Mouse (Mus musculus) testis, adult 2 months (tissue): Measurements from ENCODE around the gene Pfn3. TPM values are rescaled to one million over a fixed set of nuclear protein-coding genes. Genes with fewer than 3 reads are reported as not detected.

Experiments used
- H3K27ac ChIP-seq: fragments of 200-500 bp; 2 replicates; pipeline ENCODE4 v1.5.1; 2012; ENCODE audit warnings: low read depth, low read length; ENCODE audit not compliant: control insufficient read depth, insufficient read depth
- H3K27me3 ChIP-seq: fragments of 200-500 bp; 2 replicates; pipeline ENCODE4 v1.6.1; 2012; ENCODE audit warnings: mild to moderate bottlenecking, low read length, moderate library complexity; ENCODE audit not compliant: control insufficient read depth, insufficient read depth
- H3K36me3 ChIP-seq: fragments of 200-500 bp; 2 replicates; pipeline ENCODE4 v1.6.1; 2012; ENCODE audit warnings: mild to moderate bottlenecking, low read length; ENCODE audit not compliant: control insufficient read depth, insufficient read depth
- H3K4me1 ChIP-seq: fragments of 200-500 bp; 2 replicates; pipeline ENCODE4 v1.6.1; 2012; ENCODE audit warnings: low read length; ENCODE audit not compliant: control insufficient read depth, insufficient read depth
- H3K4me3 ChIP-seq: fragments of 200-500 bp; 2 replicates; pipeline ENCODE4 v1.5.1; 2012; ENCODE audit warnings: low read depth, mild to moderate bottlenecking, low read length, moderate library complexity, mixed read lengths; ENCODE audit not compliant: control insufficient read depth
- CTCF ChIP-seq: fragments of 200-500 bp; IDR thresholded peaks from 2 replicates; pipeline ENCODE4 v1.5.1; 2012; ENCODE audit warnings: low read depth, mild to moderate bottlenecking, inconsistent platforms, low read length, moderate library complexity; ENCODE audit not compliant: control insufficient read depth, insufficient read depth, insufficient replicate concordance
- POLR2A ChIP-seq: fragments of 200-500 bp; IDR thresholded peaks from 2 replicates; pipeline ENCODE4 v1.6.1; 2012; ENCODE audit warnings: low read depth, mild to moderate bottlenecking, inconsistent platforms, low read length, moderate library complexity; ENCODE audit not compliant: control insufficient read depth
- polyA plus RNA-seq: library from polyadenylated mRNA; depleted of rRNA; stranded (reverse); fragments of >200 nt; gene quantifications from 2 replicates; pipeline ENCODE4 v1.2.3, GENCODE M21; 2012

Pfn3 gene
- polyA plus RNA-seq, 1 experiment: 279 TPM

- Histone ChIP-seq H3K27me3 (no peaks in the 10 kb centered on the region), H3K36me3 (no peaks in the 10 kb centered on the region), H3K27ac (no peak within 1 kb of the TSS), H3K4me1 (peaks cover 4% of the 10 kb centered on the region), H3K4me3 (no peak within 1 kb of the TSS)
- no peak for TF ChIP-seq CTCF
- no peak for TF ChIP-seq POLR2A
Measured at GRCm38 (mm10) chr13:55426613-55427012, 11.6 kb upstream of the Pfn3 start, which contains the start of gene F12. Gene F12 (minus strand): TSS chr13:55426793.

GRCm38 (mm10) chr13:55420933-55421800, 6.1 kb upstream of the Pfn3 start:
- H3K4me1 ChIP-seq: peaks cover 17% of the 10 kb centered on the region
- H3K27me3 ChIP-seq: no peaks in the 10 kb centered on the region; the same call in 1 of the 2 replicates
- H3K27ac ChIP-seq: no peak overlapping the region
- peak; percentile 71; the same call in 1 of the 2 replicates for TF ChIP-seq CTCF
- no peak; the same call in 1 of the 2 replicates for TF ChIP-seq POLR2A
- peak overlapping the region; percentile 77 for H3K4me3 ChIP-seq
- H3K36me3 ChIP-seq: no peaks in the 10 kb centered on the region

DNA sequence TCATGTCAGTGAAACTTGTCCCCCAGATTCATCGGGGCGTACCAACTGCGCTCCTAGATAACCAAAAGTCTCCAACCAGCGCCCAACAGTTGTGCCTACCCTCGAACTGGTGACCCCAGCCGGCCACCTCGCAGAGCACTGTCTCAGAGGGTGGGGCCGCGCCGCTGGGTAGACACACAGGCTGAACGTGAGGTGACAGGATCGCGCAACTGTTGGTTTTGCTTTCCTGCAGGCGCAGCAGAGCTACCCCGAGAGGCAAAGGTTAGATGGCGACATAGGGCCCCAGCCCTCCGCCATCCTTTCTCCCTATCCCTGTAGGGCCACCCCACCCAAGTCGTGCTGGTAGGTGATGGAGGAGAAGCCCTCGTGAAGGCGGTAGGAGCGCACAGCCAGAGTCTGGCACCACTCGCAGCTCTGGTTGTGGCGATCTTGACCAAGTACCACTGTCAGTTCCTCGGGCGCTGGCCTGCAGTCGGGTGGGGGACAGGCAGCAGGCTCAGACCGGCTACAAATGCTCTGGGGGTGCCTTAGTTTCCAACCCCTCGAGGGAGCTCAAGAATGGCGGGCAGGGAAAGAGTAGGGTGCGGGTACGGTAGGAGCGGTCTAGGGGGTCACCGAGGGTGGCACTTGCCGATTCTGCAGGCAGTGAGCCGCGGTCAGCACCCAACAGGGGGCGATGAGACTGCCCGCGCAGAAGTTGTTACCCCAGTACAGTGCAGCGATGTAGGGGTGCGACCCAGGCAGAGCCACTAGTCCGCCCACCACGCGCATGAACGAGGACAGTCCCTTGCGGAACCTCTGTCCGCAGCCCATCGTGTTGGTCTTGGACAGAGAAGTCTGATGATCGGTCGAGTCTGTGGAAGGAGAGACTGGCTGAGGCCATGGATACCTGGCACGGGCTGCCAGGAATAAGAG, 5.2 kb upstream of the Pfn3 start:
- Histone ChIP-seq H3K4me1 (peaks cover 17% of the 10 kb centered on the region), H3K27ac (no peak overlapping the region), H3K36me3 (no peaks in the 10 kb centered on the region), H3K27me3 (no peaks in the 10 kb centered on the region; the same call in 1 of the 2 replicates), H3K4me3 (peak overlapping the region; percentile 77)
- TF ChIP-seq CTCF (no peak), POLR2A (no peak)

DNA sequence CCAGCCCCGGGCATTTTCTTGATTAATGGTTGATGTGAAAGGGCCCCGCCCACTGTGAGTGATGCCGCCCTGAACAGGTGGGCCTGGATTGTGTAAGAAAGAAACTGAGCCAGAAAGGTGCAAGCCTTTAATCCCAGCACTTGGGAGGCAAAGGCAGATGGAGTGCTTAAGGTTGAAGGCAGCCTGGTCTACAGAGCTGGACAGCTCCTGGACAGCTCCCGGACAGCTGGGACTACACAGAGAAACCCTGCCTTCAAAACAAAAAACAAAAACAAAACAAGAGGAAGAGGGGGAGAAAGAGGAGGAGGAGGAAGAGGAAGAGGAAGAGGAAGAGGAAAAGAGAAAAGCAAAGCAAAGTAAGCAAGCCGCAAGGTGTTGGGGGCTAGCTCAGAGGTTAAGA, 4.1 kb upstream of the Pfn3 start:
- H3K27me3 ChIP-seq: no peaks in the 10 kb centered on the region; the same call in 1 of the 2 replicates
- peaks cover 20% of the 10 kb centered on the region for H3K4me1 ChIP-seq
- no peak overlapping the region for H3K27ac ChIP-seq
- TF ChIP-seq POLR2A (no peak), CTCF (no peak)
- peak overlapping the region; percentile 59 for H3K4me3 ChIP-seq
- no peaks in the 10 kb centered on the region for H3K36me3 ChIP-seq

DNA sequence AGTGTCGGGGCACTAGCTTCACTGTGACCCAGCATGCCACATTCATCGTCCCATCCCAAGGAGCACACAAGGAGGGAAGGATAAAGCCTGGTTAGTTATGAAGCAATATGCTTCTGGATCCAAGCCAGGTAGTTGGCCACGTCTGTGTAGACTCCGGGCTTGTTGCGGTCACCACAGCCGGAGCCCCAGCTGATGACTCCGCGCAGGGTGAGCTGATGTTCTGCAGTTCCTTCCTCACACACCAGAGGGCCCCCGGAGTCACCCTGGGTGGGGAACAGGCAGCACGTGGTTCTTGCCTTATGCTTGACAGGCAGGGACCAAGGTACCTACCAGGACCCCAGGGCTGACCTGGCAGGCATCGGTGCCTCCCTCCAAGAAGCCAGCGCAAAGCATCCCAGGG, 3.0 kb upstream of the Pfn3 start:
- Histone ChIP-seq H3K27me3 (no peaks in the 10 kb centered on the region; the same call in 1 of the 2 replicates), H3K27ac (no peak overlapping the region), H3K4me1 (peaks cover 20% of the 10 kb centered on the region), H3K4me3 (peak overlapping the region; percentile 30), H3K36me3 (no peaks in the 10 kb centered on the region)
- TF ChIP-seq CTCF (peak; percentile 66; the same call in 1 of the 2 replicates), POLR2A (no peak)

DNA sequence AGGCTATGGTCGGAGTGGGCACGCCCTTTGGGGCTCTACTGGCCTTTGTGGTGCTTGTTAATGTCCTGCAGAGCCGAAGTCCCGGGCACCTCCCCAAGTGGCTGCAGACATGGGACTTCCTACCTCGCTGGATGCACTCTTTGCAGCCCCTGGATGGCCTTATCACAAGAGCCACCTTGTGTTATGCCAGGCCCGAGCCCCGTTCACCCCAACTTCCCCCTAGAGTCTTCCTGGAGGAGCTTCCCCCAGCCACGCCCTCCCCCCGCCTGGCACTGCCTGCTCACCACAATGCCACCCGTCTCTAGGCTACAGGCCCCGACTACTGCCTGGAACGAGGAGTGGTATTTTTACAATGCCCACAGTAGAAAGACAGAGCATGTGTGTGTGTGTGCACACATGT, 1.7 kb downstream of the Pfn3 start:
- H3K27ac ChIP-seq: no peak overlapping the region
- H3K4me1 ChIP-seq: peaks cover 6% of the 10 kb centered on the region
- no peaks in the 10 kb centered on the region for H3K27me3 ChIP-seq
- H3K36me3 ChIP-seq: no peaks in the 10 kb centered on the region
- TF ChIP-seq POLR2A (no peak), CTCF (no peak)
- peak overlapping the region; percentile 49 for H3K4me3 ChIP-seq
